Mouse (Mus musculus): ENCODE results near the gene Tmem175. TPM values are rescaled to one million over a fixed set of nuclear protein-coding genes. Genes with fewer than 3 reads are reported as not detected.
"Not testable (repeated sequence)": the region's sequence is repeated elsewhere in the genome, so short reads cannot be mapped to it uniquely, and the experiment has no call there.

Gene Tmem175
- total RNA-seq (2021): 10 to 100 TPM in 1 of 2 experiments, 1 to 10 TPM in 1; 8.5 to 11.1 TPM
- long read RNA-seq, experiment 1, transcript Tmem175-201 (11 exons, 3,956 nt): major isoform, 8 of 19 reads
- long read RNA-seq, experiment 1, partial matches to known transcripts: 3 of 19 reads
- long read RNA-seq, experiment 1, other reads (novel, unspliced or antisense): 5 of 19 reads
- long read RNA-seq, experiment 2, partial matches to known transcripts: 1 of 7 reads
- long read RNA-seq, experiment 2, other reads (novel, unspliced or antisense): 3 of 7 reads

- DNase-seq: peak; percentile 93 to 95
Observed at GRCm38 (mm10) chr5:108629634-108630483, at the start of gene Tmem175, which contains the start of gene Gak. Gene Tmem175 (plus strand): TSS chr5:108629770. Gene Gak (minus strand): TSS chr5:108629755.

GRCm38 (mm10) chr5:108581361-108581891 is 48.1 kb upstream of the Tmem175 start:
- DNase-seq: no peak

- DNase-seq: no peak
Observed at GRCm38 (mm10) chr5:108599923-108600322, 29.6 kb upstream of the Tmem175 start.

- no peak for DNase-seq
Observed at GRCm38 (mm10) chr5:108602537-108602936, 27.0 kb upstream of the Tmem175 start.

GRCm38 (mm10) chr5:108610426-108610825 is 19.1 kb upstream of the Tmem175 start:
- no peak for DNase-seq

DNA sequence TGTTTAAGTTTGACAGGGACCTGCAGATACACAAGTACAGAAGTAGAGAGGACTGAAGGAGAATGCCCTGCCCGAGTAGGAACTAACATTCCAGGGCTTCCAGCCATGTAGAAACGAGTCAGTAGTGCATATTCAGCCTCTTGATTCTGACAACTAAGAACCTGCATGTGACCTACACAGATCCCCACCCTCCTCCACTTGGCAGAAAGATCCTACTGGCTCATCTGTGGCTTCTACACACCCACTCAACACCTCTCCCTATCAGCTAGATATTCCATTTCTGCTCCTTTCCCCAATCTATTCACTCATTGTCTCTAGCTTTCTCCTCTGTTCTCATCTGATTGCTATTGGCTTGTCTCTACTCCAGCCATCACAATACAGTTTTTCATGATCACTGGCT is 7.7 kb upstream of the Tmem175 start:
- DNase-seq: peak; percentile 32 to 40

DNA sequence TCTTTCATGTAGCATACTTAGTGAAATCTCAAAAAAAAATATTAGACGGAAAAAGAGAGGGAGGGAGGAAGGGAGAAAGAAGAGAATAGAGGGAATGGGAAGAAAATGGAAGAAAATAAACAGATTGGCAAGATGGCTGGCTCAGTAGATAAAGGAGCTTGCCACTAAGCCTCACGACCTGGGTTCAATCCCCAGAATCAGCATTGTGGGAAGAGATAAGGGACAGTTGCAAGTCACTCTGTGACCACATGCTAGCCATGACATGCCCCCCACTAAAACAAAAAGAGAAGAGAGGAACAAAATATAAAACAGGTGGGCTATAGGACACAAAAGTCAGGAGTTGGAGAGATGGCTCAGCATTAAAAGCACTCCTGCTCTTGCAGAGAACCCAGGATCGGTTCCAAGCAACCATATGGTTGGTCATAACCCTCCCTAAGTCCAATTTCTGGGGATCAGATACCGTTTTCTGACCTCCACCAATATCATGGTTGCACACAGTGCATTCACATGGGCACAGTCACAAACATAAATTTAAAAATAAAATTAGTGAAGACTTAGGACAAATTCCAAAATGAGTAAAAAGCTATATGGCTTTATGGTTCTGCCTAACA is 3.4 kb upstream of the Tmem175 start:
- no peak for DNase-seq

DNA sequence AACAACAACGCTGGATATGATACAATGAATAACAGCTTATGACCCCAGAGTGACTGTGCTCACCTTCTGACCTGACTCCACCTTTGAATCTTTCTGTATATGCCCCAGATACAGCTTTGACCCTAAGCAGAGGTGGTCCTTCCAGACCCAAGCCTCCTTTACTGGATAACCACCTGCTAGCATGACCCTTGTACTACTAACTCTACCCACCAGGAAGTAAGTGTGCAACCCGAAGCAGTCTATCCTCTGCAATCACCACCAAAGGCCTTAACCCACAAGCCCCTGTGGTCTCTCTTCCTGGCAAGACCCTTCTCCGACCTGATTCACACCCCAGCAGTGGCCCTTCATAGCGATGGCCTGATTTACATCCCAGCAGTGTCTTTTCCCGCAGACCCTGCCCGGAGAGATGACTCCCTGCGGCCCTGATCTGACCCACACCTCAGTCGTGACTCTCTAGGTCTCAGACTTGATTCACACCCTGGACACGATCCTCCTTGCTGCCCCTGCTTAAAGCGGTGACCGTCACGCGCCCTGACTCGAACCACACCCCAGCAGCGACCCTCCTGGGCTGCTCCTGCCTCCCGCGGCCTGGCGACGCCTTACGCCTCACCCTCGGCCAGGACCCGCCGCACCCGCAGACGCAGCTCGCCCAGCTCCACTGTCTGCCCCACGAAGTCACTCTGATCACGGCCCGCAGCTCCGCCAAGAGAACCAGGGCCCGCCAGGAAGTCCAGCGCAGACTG is 508 bp upstream of the Tmem175 start:
- DNase-seq: no peak

DNA sequence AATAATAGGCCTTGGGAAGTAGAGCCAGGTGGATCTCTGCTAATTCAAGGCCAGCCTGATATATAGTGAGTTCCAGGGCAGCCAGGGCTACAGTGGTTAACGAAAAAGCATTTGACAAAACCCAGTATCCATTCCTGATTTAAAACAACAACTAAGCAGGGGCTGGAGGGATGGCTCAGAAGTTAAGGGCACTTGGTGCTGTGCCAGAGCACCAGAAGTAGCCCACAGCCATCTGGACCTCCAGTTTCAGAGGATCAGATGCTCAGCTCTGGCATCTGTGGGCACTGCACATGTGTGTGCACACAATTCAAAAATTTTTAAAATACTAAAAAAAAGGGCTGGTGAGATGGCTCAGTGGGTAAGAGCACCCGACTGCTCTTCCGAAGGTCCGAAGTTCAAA is 4.1 kb downstream of the Tmem175 start:
- no peak for DNase-seq

GRCm38 (mm10) chr5:108634088-108634487 is 4.5 kb downstream of the Tmem175 start:
- DNase-seq: not testable (repeated sequence)

GRCm38 (mm10) chr5:108636172-108636571 is 6.6 kb downstream of the Tmem175 start:
- DNase-seq: no peak

GRCm38 (mm10) chr5:108643674-108644073 is 14.1 kb downstream of the Tmem175 start:
- DNase-seq: no peak

GRCm38 (mm10) chr5:108645651-108646342 is 16.2 kb downstream of the Tmem175 start:
- DNase-seq: no peak

GRCm38 (mm10) chr5:108646343-108646660 is 16.7 kb downstream of the Tmem175 start:
- DNase-seq: no peak

- DNase-seq: no peak
Observed at GRCm38 (mm10) chr5:108647311-108647710, 17.7 kb downstream of the Tmem175 start.

DNA sequence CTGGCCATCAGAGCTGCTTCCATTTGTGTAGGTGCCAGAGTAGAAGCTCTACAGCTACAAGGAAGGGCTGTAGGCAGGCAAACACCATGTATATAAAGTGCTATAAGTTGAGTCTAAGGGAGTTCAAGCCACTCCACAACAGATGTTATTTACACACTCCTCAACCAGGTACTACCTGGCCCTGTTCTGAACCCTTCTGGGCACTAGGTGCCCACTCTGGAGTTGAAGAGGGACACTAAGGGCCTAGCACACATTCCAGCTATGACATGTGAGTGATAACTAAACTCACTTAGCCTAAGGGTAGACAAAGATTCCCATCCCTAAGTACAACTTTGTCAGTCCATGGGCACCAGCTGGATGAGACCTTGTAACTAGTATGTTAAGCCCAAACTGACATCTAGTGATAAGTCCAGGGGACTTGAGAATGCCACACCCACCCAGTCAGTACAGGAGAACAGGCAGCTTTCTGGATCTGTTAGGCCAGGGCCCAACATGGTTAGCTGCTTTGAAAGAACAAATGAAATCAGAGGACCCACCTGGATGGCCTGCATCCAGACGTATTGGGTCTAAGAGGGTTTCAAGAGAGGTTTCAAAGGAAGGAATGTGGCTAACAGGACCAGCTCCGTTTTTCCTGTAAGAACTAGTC is 18.4 kb downstream of the Tmem175 start:
- DNase-seq: no peak

DNA sequence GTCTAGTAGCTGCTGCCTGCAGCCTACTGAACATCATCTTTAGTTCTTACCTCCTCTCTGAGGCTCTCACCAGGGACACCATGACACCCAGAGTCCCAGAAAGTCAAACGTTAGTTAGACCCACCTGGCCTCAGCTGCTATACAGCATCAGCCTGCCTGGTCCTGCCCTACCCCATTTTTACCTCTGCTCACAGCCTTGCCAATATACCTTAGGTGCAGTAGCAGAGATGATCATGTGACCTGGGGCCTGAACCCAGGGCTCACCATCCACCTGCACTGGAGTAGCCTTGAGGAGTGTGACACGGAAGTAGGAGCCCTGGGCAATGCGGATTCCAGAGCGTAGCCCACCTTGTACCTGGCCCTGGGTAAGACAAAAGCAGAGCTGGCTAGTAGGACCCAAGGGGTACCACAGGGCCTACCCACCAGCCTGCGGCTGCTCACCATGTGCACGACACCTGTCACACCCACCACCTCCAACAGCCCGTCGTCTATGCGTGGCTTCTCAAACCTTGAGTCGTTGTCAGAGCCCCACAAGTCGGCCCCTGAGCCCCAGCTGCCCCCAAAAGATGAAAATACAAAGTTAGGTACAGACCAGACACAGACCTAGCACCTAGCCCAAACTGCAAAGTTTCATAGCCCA is 19.5 kb downstream of the Tmem175 start:
- DNase-seq: no peak

DNA sequence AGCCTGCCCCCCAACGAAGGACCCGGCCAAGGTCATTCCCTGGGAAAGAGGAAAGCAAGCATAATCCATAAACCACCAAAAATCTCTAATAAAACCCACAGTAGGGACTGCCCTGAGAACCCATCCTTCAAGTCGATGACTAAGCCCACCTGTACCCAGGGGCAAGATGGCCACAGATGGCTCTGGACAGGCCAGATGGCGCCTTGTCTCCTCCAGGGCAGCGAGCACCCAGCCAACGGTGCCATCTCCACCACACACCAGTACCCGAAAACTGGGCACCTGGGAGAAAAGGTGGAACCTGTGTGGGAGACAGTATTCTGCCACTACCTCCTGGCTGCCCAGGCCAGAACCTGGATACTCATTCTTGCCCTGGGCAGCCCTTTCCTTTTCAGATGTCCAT is 20.8 kb downstream of the Tmem175 start:
- DNase-seq: no peak

DNA sequence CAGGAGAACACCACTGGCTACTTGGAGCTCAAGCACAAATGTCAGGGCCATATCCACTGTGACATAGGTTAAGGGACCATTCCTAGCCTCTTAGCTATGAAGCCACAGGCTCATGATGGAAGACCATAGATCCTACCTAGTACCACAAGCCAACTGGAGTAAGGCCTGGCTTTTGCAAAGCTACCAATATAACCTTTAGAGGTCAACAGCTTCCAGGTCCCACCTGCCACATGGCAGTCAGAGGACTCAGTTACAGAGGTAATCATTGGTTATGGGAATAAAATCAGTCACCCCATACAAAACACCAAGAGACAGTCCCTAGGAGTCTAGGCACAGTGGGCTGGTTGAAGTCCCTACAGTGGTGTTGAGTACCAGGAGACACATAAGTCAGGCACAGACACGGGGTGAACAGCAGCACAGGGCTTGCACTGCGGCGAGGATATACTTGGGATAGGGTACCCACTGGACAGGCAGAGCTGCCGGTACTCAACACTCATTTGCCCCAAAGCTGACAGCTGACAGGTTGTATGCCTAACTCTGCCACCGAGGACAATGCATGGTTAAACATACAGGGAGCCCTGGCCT is 21.7 kb downstream of the Tmem175 start:
- DNase-seq: no peak

DNA sequence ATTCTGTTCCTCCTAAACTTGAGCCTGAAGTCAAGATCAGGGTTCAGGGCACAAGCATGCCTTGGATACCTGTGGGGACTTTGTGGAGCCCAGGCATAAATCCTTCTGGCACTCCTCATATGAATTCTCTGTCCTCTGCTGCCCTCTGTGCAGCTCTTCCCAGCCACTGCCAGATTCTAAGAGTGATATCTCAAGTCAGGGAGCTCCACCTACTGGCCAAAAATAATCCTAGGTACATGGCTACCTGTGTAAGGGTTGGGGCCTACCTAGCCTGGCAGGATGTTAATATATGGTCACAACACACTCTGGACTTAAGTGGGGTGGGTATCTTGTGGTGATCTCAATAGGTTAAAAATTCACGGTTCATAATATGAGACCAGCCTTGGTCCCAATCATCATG is 22.3 kb downstream of the Tmem175 start:
- peak; percentile 48 to 64 for DNase-seq

Measured in heart, adult 18-20 months (tissue).